Mouse (Mus musculus) embryonic facial prominence, embryonic 12.5 days (tissue): Measurements from ENCODE around the gene Ccdc57. TPM values are rescaled to one million over a fixed set of nuclear protein-coding genes. Genes with fewer than 3 reads are reported as not detected.
A peak's percentile ranks its signal among the peaks of the same experiment; 100 is the strongest.

Source experiments
- ATAC-seq: fragments of 200-750 bp; cut with Nextera tagmentation; 2 replicates; pipeline ENCODE4 v1.8.0; 2017; ENCODE audit not compliant: insufficient number of reproducible peaks, insufficient read depth, low FRiP score, low TSS enrichment
- H3K27ac ChIP-seq: fragments of 300-500 bp; sonication (generic); 2 replicates; pipeline ENCODE4 v1.5.1; 2016; ENCODE audit warnings: mild to moderate bottlenecking
- H3K27me3 ChIP-seq: fragments of 300-500 bp; sonication (generic); 2 replicates; pipeline ENCODE4 v1.6.1; 2016; ENCODE audit warnings: mild to moderate bottlenecking, moderate library complexity
- H3K36me3 ChIP-seq: fragments of 300-500 bp; sonication (generic); 2 replicates; pipeline ENCODE4 v1.6.1; 2016; ENCODE audit warnings: mild to moderate bottlenecking
- H3K4me1 ChIP-seq: fragments of 300-500 bp; sonication (generic); 2 replicates; pipeline ENCODE4 v1.6.1; 2016
- H3K4me2 ChIP-seq: fragments of 300-500 bp; sonication (generic); replicated peaks from 2 replicates; pipeline ENCODE4 v1.6.1; 2016; ENCODE audit warnings: mild to moderate bottlenecking, moderate library complexity
- H3K4me3 ChIP-seq: fragments of 300-500 bp; sonication (generic); 2 replicates; pipeline ENCODE4 v1.5.1; 2016; ENCODE audit warnings: mild to moderate bottlenecking
- H3K9ac ChIP-seq: fragments of 300-500 bp; sonication (generic); 2 replicates; pipeline ENCODE4 v1.6.1; 2016; ENCODE audit warnings: mild to moderate bottlenecking, moderate library complexity
- H3K9me3 ChIP-seq: fragments of 300-500 bp; sonication (generic); 2 replicates; pipeline ENCODE4 v1.6.1; 2016; ENCODE audit warnings: mild to moderate bottlenecking, moderate library complexity
- WGBS: fragments of 180-500 bp; shearing (Covaris S2); methylation state at CpG from one replicate; pipeline ENCODE4 v1.1.7; 2016; 5-methylcytosine and 5-hydroxymethylcytosine counted together
- polyA plus RNA-seq: library from polyadenylated mRNA; unstranded; fragments of >200 nt; fragmentation: Nextera tagmentation; extraction: Ambion mirVana; gene quantifications from 2 replicates; pipeline ENCODE4 v1.2.1, GENCODE M21; 2016

The Ccdc57 gene
- 7.2 and 7.5 TPM in 2 replicates for polyA plus RNA-seq

DNA sequence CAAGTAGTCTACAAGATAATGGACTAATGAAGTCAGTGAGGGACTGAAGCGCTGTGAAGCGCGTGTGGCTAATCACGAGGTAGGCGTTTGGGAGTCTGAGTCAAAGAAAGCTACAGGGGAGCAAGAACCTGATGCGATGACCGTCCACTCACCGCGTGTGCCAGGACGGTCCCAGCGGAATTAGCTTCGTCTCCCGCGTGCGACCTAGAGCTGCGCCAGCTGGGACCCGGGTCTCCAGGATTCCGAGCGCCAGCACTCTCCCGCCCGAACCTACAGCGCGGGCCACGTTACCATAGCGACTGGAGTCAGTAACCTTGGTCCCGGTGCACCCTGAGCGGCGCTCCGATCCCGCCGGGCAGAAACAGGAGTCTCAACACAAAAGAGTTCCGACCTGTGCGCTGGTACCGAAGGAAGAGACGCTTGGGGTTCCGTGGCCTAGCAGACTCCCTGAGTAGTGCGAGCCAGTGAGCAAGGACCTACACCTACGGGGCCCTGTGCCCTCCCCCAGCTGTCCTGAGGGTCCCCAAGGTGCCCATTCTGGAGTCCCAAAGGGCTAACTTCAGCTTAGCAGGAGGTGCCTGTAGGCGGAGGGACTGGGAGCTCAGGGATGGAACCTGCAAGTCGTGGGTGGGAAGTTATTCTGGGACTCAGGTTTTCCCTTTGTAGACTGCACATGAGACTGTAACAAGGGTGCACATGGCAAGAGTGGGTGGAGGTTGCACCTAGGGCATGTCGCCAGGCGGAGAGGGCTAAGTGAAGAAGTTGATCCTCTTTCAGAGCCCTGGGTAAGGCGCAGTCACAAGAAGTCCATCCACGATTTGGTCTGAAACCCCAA, at the start of gene Ccdc57:
Gene Ccdc57, minus strand, starts transcription at position 309 of the 835 bp plus-strand sequence.
- no peaks in the 10 kb centered on the region; the same call in 1 of the 2 replicates for H3K36me3 ChIP-seq
- H3K27ac ChIP-seq = 0 out of 2 replicates have a peak within 1 kb of the TSS, but pooled peaks have one; percentile 20
- no peaks in the 10 kb centered on the region for H3K9me3 ChIP-seq
- H3K27me3 ChIP-seq = no peaks in the 10 kb centered on the region
- 11% methylated on average over 44 of the region's 44 CpGs for WGBS
- H3K4me1 ChIP-seq = no peaks in the 10 kb centered on the region
- H3K9ac ChIP-seq = peak within 1 kb of the TSS; percentile 59
- peak within 1 kb of the TSS; percentile 68 for H3K4me3 ChIP-seq
- ATAC-seq = peak; percentile 82; the same call in 1 of the 2 replicates
- H3K4me2 ChIP-seq = peak within 1 kb of the TSS; percentile 75

DNA sequence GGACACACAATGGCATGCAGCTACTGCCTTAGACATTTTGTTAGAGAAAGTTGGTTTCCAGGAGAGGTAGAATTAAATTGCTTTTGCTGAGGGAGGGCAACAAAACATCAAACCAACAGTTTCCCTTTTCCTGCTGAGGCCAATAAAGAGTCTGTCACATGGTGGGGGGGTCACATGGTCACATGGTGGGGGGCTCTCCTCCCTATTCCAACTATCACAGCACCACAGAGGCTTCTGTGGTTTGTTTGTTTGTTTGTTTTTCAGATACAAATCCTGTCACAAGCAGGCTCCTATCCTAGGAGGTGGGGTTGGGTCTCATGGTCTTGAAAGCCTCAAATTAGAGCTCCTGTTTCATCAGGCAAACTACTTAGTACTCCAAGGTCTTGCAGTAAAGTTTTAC, 49.8 kb upstream of the Ccdc57 start:
- Histone ChIP-seq H3K9me3 (no peaks in the 10 kb centered on the region), H3K4me3 (no peak overlapping the region), H3K9ac (no peak overlapping the region), H3K4me2 (no peak overlapping the region), H3K4me1 (no peaks in the 10 kb centered on the region), H3K27me3 (no peaks in the 10 kb centered on the region), H3K36me3 (peaks cover 75% of the 10 kb centered on the region), H3K27ac (no peak overlapping the region)
- no peak for ATAC-seq

DNA sequence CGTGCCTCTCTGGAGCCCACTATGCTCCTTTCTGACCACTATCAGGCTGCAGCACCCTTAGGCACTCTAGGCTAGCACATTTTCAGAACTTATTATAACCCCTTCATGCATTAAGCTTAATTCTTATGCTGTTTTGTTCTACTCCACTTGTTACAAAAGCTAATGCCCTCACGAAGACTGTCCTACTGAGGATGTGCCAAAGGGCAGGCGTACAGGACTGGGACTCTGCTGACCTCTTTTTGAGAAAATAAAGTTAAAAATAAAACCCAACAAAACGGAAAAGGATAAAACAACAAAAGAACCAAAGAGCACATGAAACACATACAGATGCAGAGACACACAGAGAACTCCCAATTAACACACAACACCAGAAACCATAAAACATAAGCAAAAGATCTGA, 49.0 kb upstream of the Ccdc57 start:
- Histone ChIP-seq H3K9me3 (no peaks in the 10 kb centered on the region), H3K4me1 (no peaks in the 10 kb centered on the region), H3K27me3 (no peaks in the 10 kb centered on the region), H3K27ac (no peak overlapping the region), H3K4me3 (no peak overlapping the region), H3K9ac (no peak overlapping the region), H3K36me3 (peaks cover 83% of the 10 kb centered on the region), H3K4me2 (no peak overlapping the region)
- no peak for ATAC-seq
- WGBS = 92% methylated on average over 4 of the region's 4 CpGs

DNA sequence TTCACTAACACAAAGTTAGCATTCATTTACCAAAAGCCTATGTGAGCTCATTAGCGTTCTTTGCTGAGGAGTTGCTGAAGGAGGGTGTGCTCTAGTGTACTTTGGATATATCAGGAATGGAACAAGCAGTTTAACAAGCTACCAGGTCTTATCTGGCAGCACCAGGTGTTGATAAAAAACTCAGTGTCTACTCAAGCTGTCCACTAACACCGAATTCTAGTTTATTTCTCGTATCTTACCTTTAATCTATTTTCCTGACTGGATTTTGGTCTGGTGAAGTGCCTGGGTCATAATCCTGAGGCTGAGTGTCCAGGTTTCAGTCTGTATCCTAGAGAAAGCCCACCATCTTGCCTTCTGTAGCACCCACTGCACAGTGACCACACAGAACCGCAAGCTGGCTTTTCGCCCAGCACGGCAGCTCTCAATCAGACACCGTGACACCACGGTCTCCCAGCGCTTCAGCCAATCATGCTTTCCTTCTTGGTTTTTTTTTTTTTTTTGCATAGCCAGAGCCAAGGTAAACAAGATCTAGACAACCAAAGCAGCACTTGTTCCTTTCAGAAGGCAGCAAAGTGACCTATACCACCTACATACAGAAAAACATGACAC, 47.9 kb upstream of the Ccdc57 start:
- 88% methylated on average over 9 of the region's 9 CpGs for WGBS
- Histone ChIP-seq H3K9me3 (no peaks in the 10 kb centered on the region), H3K27me3 (no peaks in the 10 kb centered on the region), H3K4me2 (no peak overlapping the region), H3K4me1 (no peaks in the 10 kb centered on the region), H3K9ac (no peak overlapping the region), H3K4me3 (no peak overlapping the region), H3K36me3 (peaks cover 81% of the 10 kb centered on the region), H3K27ac (no peak overlapping the region)
- no peak for ATAC-seq

DNA sequence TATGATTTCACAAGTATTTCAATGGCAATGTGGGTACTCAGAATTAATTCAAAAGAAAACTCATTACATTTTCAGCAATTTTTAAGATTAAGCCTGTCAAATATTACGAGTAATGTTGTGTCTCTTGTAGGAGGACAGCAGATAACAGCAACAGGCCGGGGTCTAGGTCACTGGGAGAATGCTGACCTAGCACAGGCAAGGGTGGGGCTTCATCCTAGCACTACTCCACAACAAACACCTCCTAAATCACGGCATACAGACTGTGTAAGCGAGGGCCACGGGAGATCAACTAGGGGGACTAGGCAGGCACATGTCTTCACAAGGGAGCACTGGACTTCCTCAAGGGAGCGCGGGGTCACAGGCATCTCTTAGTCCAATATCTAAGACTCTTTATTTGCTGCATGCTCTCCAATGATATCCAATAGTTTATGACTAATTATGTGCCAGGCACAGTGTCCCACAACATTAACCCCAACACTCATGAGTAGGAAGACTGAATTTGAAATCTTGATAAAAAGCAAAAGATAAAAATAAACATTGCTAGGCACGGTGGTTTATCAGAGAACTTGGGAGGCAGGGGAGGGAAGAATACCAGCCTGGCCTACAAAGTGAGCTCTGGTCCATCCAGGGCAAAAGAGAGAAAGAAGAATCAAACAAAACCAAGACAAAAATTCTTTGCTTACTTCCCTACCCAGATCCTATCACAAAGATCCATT, 47.2 kb upstream of the Ccdc57 start:
- WGBS = 87% methylated on average over 8 of the region's 8 CpGs
- H3K27ac ChIP-seq = no peak overlapping the region

DNA sequence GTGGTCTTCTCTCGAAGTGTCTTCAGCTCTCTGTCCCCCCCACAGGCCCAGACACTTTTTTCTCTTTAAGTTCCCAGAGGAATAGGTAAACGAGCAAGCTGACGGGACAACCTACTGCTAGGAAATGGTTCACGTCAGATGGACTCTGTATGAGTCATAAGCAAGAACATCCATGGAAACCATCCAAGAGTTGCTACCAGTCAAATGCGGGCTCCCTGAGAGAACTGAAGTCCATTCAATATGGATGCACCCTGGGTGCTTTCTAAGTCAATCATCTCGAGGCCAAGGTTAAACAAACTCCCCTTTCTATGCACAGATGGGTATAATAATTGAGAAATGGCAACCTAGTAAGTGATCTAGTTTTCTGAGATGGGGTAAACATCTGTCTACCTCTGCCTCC, 40.6 kb upstream of the Ccdc57 start:
- Histone ChIP-seq H3K4me2 (no peak overlapping the region), H3K9ac (no peak overlapping the region), H3K4me1 (no peaks in the 10 kb centered on the region), H3K27ac (no peak overlapping the region), H3K9me3 (no peaks in the 10 kb centered on the region), H3K4me3 (no peak overlapping the region), H3K27me3 (no peaks in the 10 kb centered on the region), H3K36me3 (peaks cover 93% of the 10 kb centered on the region)
- 86% methylated on average over 6 of the region's 6 CpGs for WGBS
- no peak for ATAC-seq

More for the DNA sequence above, 47.2 kb upstream of the Ccdc57 start:
- ATAC-seq = no peak
- Histone ChIP-seq H3K27me3 (no peaks in the 10 kb centered on the region), H3K9me3 (no peaks in the 10 kb centered on the region), H3K9ac (no peak overlapping the region), H3K36me3 (peaks cover 84% of the 10 kb centered on the region), H3K4me1 (no peaks in the 10 kb centered on the region), H3K4me3 (no peak overlapping the region), H3K4me2 (no peak overlapping the region)

DNA sequence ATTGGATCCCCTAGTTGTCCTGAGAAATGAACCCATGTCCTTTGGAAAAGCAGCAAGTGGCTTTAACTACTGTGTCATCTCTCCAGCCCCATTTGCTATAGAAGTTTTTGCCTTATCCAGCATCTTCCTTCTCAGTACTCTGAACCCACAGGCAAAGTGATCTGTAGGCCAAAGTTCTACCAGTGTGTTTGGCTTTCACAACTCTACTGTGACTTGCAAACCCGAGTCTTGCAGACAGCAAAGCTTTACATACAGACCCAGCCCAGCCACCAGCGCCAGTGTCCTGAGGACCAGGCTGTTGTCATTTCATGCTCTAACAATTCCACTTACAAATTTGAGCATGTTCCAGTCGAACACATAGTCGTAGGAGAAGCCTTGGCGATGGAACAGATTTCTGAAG, 38.6 kb upstream of the Ccdc57 start:
- H3K27ac ChIP-seq = no peak overlapping the region
- WGBS = 91% methylated on average over 5 of the region's 5 CpGs
- H3K9ac ChIP-seq = no peak overlapping the region
- H3K4me2 ChIP-seq = no peak overlapping the region
- H3K27me3 ChIP-seq = no peaks in the 10 kb centered on the region
- H3K4me3 ChIP-seq = no peak overlapping the region
- no peaks in the 10 kb centered on the region for H3K9me3 ChIP-seq
- ATAC-seq = no peak
- H3K36me3 ChIP-seq = peaks cover 94% of the 10 kb centered on the region
- H3K4me1 ChIP-seq = peaks cover 3% of the 10 kb centered on the region; the same call in 1 of the 2 replicates

DNA sequence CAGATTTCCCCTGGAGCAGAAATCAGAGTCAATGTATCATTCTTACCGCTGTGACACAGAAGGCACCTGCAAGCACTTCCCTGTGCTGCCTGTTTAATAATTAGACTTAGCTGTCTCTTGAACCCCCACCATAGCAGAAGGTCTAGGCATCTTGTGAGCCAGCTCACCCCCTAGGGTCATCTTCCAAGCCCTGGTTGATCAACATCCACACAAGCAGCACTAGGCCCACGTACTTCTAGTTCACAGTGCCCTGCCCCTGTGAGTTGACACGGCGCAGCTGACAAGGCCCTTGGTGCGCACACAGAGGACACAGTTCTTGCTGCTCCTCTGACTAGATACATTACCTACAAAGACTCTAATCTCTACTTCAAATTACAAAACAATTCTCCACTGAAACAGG, 37.1 kb upstream of the Ccdc57 start:
- no peak for ATAC-seq
- H3K27me3 ChIP-seq = no peaks in the 10 kb centered on the region
- no peak overlapping the region for H3K9ac ChIP-seq
- no peaks in the 10 kb centered on the region for H3K9me3 ChIP-seq
- peaks cover 98% of the 10 kb centered on the region for H3K36me3 ChIP-seq
- no peak overlapping the region for H3K4me3 ChIP-seq
- WGBS = 93% methylated on average over 5 of the region's 5 CpGs
- H3K4me2 ChIP-seq = no peak overlapping the region
- H3K4me1 ChIP-seq = peaks cover 3% of the 10 kb centered on the region; the same call in 1 of the 2 replicates
- no peak overlapping the region for H3K27ac ChIP-seq

DNA sequence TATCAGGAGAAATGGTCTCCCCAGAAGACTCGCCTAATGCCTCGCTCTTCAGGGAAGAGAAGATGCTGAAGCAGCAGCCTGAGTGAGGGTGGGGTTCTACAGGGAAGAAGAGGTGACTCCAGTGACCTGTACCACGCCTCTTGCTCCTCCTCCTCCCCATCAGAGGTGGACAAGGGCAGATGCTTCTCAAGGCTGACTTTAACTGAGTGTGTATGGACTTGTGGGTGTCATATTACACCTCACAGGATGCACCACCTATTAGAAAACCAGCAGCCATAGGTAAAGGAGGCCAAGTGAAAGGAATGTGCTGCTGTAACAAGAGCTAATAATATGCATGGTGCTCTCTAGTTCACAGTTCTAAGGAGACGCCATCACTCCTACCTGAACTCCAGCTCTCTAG, 32.9 kb upstream of the Ccdc57 start:
- no peak for ATAC-seq
- no peak overlapping the region for H3K9ac ChIP-seq
- H3K4me3 ChIP-seq = no peak overlapping the region
- no peak overlapping the region for H3K27ac ChIP-seq
- peaks cover 99% of the 10 kb centered on the region for H3K36me3 ChIP-seq
- WGBS = 74% methylated on average over 4 of the region's 4 CpGs
- H3K4me2 ChIP-seq = no peak overlapping the region
- H3K9me3 ChIP-seq = no peaks in the 10 kb centered on the region
- no peaks in the 10 kb centered on the region for H3K27me3 ChIP-seq
- peaks cover 3% of the 10 kb centered on the region; the same call in 1 of the 2 replicates for H3K4me1 ChIP-seq

DNA sequence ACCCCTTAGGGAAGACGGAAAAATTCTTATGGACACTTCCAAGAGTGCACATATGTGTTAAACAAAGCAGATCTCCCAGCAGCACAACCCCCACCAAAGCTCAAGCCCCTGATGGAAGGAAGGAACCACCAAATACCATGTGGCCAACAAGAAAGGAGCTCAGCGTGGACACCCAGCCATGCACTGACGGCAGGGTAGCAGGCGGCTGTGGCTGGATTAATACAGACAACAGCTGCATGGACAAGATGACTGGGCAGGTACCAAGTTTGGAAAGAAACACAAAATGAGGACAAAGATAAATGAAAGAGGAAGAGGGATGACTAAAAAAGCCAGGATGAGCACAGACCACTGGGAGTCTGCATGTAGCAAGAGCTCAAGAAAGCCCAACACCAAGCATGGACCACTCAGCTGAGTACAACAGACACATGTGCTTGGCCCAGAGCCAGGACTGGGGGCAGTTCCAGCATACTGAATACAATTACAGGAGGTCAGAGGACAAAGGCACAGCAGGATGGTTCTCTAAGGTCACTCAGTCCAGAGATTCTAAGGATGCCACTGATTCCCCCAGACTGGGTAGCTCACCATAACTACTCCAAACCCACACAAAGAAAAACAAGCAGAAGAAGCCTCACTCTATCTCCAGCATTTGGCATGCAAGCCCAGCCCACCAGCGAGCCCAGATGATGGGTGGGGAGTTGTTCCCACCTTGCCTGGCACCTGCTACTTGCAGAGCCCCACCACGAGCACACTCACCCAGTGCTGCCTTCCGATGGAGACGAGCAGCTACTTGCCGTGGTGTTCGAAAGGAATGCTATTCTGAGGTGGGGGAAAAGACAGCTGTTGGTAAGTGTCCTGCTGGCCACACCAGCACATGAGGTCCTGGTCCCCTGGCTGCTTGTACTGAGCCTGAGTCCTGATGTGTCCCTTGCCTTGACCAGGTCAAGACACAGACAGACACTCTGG, 31.8 kb upstream of the Ccdc57 start:
- Histone ChIP-seq H3K27ac (no peak overlapping the region), H3K27me3 (no peaks in the 10 kb centered on the region), H3K4me1 (peaks cover 3% of the 10 kb centered on the region; the same call in 1 of the 2 replicates), H3K9ac (no peak overlapping the region), H3K4me2 (no peak overlapping the region), H3K4me3 (no peak overlapping the region), H3K9me3 (no peaks in the 10 kb centered on the region), H3K36me3 (peaks cover 94% of the 10 kb centered on the region)
- ATAC-seq = no peak
- 83% methylated on average over 10 of the region's 10 CpGs for WGBS

DNA sequence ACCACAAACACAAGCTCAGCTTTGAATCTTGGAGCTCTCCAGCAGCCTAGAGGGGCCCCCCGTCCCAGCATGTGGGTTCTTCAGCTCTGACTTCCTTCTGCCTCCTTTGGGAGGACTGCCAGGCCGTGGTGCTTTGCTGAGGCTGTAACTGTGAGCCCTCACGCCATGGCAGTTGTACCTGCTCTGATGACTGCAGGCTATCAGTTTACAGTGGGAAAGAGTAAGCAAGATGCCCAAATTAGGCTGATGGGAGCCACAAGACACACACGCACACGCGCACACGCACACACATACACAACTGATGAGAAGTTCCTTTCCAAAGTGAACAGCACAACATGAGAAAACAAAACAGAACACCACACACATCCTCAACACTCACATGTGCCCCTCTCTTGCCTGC, 30.2 kb upstream of the Ccdc57 start:
- no peak for ATAC-seq
- WGBS = 86% methylated on average over 7 of the region's 7 CpGs
- H3K4me2 ChIP-seq = no peak overlapping the region
- H3K36me3 ChIP-seq = peaks cover 90% of the 10 kb centered on the region
- H3K9ac ChIP-seq = no peak overlapping the region
- no peak overlapping the region for H3K27ac ChIP-seq
- H3K9me3 ChIP-seq = no peaks in the 10 kb centered on the region
- peaks cover 7% of the 10 kb centered on the region; the same call in 1 of the 2 replicates for H3K4me1 ChIP-seq
- no peaks in the 10 kb centered on the region for H3K27me3 ChIP-seq
- no peak overlapping the region for H3K4me3 ChIP-seq
